Mouse (Mus musculus): ENCODE measurements around the gene Grk2. TPM values are rescaled to one million over a fixed set of nuclear protein-coding genes. Genes with fewer than 3 reads are reported as not detected.

The Grk2 gene
- 50.4 and 50.6 TPM in 2 replicates for total RNA-seq (2014; rRNA removed; ENCODE audit: low replicate concordance)
- polyA plus RNA-seq (2015; fragmentation: Nextera tagmentation; extraction: Ambion mirVana): 6.9 and 7.8 TPM in 2 replicates

- Histone ChIP-seq H3K4me1 (ENCODE audit: control insufficient read depth, insufficient read depth) (peaks cover 29% of the 10 kb centered on the region), H3K27ac (ENCODE audit: low read depth) (peak within 1 kb of the TSS; percentile 80)
- under 1% methylated on average over 28 of the region's 46 CpGs for WGBS
Observed at GRCm38 (mm10) chr19:4306190-4306577, at the start of gene Grk2. TSS of gene Grk2 (minus strand) at chr19:4306222.

GRCm38 (mm10) chr19:4349455-4349854, 43.4 kb upstream of the Grk2 start:
- no peak overlapping the region for H3K4me2 ChIP-seq (ENCODE audit: low read depth, low read length)
- H3K4me1 ChIP-seq (ENCODE audit: control insufficient read depth, insufficient read depth): no peaks in the 10 kb centered on the region
- H3K27ac ChIP-seq (ENCODE audit: low read depth): no peak overlapping the region
- WGBS: 85% methylated on average over 2 of the region's 2 CpGs
- H3K36me3 ChIP-seq (replicated peaks; ENCODE audit: control insufficient read depth, insufficient read depth, low read length): peaks cover 74% of the 10 kb centered on the region
- DNase-seq (ENCODE audit: low spot score) (no peak), ATAC-seq (ENCODE audit: insufficient read depth, low read depth) (no peak)
- TF ChIP-seq EP300 (IDR thresholded peaks at IDR 0.05; ENCODE audit: low read depth) (no peak), CTCF (IDR thresholded peaks at IDR 0.05; ENCODE audit: low read depth) (no peak)
- H3K9me3 ChIP-seq (replicated peaks; ENCODE audit: control insufficient read depth, low read length): no peaks in the 10 kb centered on the region
- H3K27me3 ChIP-seq (ENCODE audit: control insufficient read depth, insufficient read depth, low read length): no peaks in the 10 kb centered on the region
- no peak overlapping the region for H3K4me3 ChIP-seq (ENCODE audit: low read depth, low read length)
- H3K9ac ChIP-seq (replicated peaks; ENCODE audit: low read depth, low read length): no peak overlapping the region

More at GRCm38 (mm10) chr19:4306190-4306577, at the start of gene Grk2:
- Histone ChIP-seq H3K9me3 (replicated peaks; ENCODE audit: control insufficient read depth, low read length) (no peaks in the 10 kb centered on the region), H3K27me3 (ENCODE audit: control insufficient read depth, insufficient read depth, low read length) (no peaks in the 10 kb centered on the region), H3K4me2 (ENCODE audit: low read depth, low read length) (peak within 1 kb of the TSS; percentile 92), H3K9ac (replicated peaks; ENCODE audit: low read depth, low read length) (peak within 1 kb of the TSS; percentile 90), H3K4me3 (ENCODE audit: low read depth, low read length) (peak within 1 kb of the TSS; percentile 84), H3K36me3 (replicated peaks; ENCODE audit: control insufficient read depth, insufficient read depth, low read length) (no peaks in the 10 kb centered on the region)
- DNase-seq (ENCODE audit: low spot score) (peak; percentile 55), ATAC-seq (ENCODE audit: insufficient read depth, low read depth) (peak; percentile 84)
- TF ChIP-seq EP300 (IDR thresholded peaks at IDR 0.05; ENCODE audit: low read depth): no peak
- peak; percentile 53 for TF ChIP-seq CTCF (IDR thresholded peaks at IDR 0.05; ENCODE audit: low read depth)

GRCm38 (mm10) chr19:4346479-4346878, 40.5 kb upstream of the Grk2 start:
- H3K27me3 ChIP-seq (ENCODE audit: control insufficient read depth, insufficient read depth, low read length): no peaks in the 10 kb centered on the region
- H3K4me3 ChIP-seq (ENCODE audit: low read depth, low read length): no peak overlapping the region
- H3K4me2 ChIP-seq (ENCODE audit: low read depth, low read length): no peak overlapping the region
- DNase-seq (ENCODE audit: low spot score): no peak
- no peaks in the 10 kb centered on the region for H3K4me1 ChIP-seq (ENCODE audit: control insufficient read depth, insufficient read depth)
- TF ChIP-seq CTCF (IDR thresholded peaks at IDR 0.05; ENCODE audit: low read depth): no peak
- TF ChIP-seq EP300 (IDR thresholded peaks at IDR 0.05; ENCODE audit: low read depth): no peak
- 93% methylated on average over 1 of the region's 1 CpGs for WGBS
- H3K9ac ChIP-seq (replicated peaks; ENCODE audit: low read depth, low read length): no peak overlapping the region
- H3K9me3 ChIP-seq (replicated peaks; ENCODE audit: control insufficient read depth, low read length): no peaks in the 10 kb centered on the region
- no peak overlapping the region for H3K27ac ChIP-seq (ENCODE audit: low read depth)
- H3K36me3 ChIP-seq (replicated peaks; ENCODE audit: control insufficient read depth, insufficient read depth, low read length): peaks cover 80% of the 10 kb centered on the region
- no peak for ATAC-seq (ENCODE audit: insufficient read depth, low read depth)

- Histone ChIP-seq H3K4me1 (ENCODE audit: control insufficient read depth, insufficient read depth) (peaks cover 14% of the 10 kb centered on the region), H3K4me3 (ENCODE audit: low read depth, low read length) (no peak overlapping the region), H3K4me2 (ENCODE audit: low read depth, low read length) (no peak overlapping the region), H3K27ac (ENCODE audit: low read depth) (no peak overlapping the region), H3K9ac (replicated peaks; ENCODE audit: low read depth, low read length) (no peak overlapping the region), H3K27me3 (ENCODE audit: control insufficient read depth, insufficient read depth, low read length) (no peaks in the 10 kb centered on the region), H3K36me3 (replicated peaks; ENCODE audit: control insufficient read depth, insufficient read depth, low read length) (peaks cover 30% of the 10 kb centered on the region), H3K9me3 (replicated peaks; ENCODE audit: control insufficient read depth, low read length) (no peaks in the 10 kb centered on the region)
- ATAC-seq (ENCODE audit: insufficient read depth, low read depth) (no peak), DNase-seq (ENCODE audit: low spot score) (peak; percentile 84)
- 17% methylated on average over 2 of the region's 2 CpGs for WGBS
- no peak for TF ChIP-seq EP300 (IDR thresholded peaks at IDR 0.05; ENCODE audit: low read depth)
- TF ChIP-seq CTCF (IDR thresholded peaks at IDR 0.05; ENCODE audit: low read depth): peak; percentile 82
Observed at GRCm38 (mm10) chr19:4338162-4338561, 32.1 kb upstream of the Grk2 start.

- WGBS: 0% methylated on average over 16 of the region's 16 CpGs
- H3K36me3 ChIP-seq (replicated peaks; ENCODE audit: control insufficient read depth, insufficient read depth, low read length): peaks cover 20% of the 10 kb centered on the region
Observed at GRCm38 (mm10) chr19:4333791-4334190, 27.8 kb upstream of the Grk2 start.

More at GRCm38 (mm10) chr19:4333791-4334190, 27.8 kb upstream of the Grk2 start:
- TF ChIP-seq EP300 (IDR thresholded peaks at IDR 0.05; ENCODE audit: low read depth) (peak; percentile 42; the same call in 1 of the 2 replicates), CTCF (IDR thresholded peaks at IDR 0.05; ENCODE audit: low read depth) (0 out of 2 replicates have a peak, but pooled peaks have one; percentile 7)
- Histone ChIP-seq H3K9me3 (replicated peaks; ENCODE audit: control insufficient read depth, low read length) (no peaks in the 10 kb centered on the region), H3K27me3 (ENCODE audit: control insufficient read depth, insufficient read depth, low read length) (no peaks in the 10 kb centered on the region), H3K4me1 (ENCODE audit: control insufficient read depth, insufficient read depth) (peaks cover 26% of the 10 kb centered on the region), H3K4me3 (ENCODE audit: low read depth, low read length) (peak overlapping the region; percentile 68), H3K4me2 (ENCODE audit: low read depth, low read length) (peak overlapping the region; percentile 90), H3K27ac (ENCODE audit: low read depth) (peak overlapping the region; percentile 91), H3K9ac (replicated peaks; ENCODE audit: low read depth, low read length) (peak overlapping the region; percentile 75)
- peak; percentile 99 for ATAC-seq (ENCODE audit: insufficient read depth, low read depth)
- DNase-seq (ENCODE audit: low spot score): peak; percentile 99

Data from heart, postnatal 0 days (tissue).